Mouse (Mus musculus) ES-E14 (cell line): ENCODE data around the gene Cda.

Experiments
- CHD2 ChIP-seq: IDR thresholded peaks from 2 replicates; pipeline ENCODE4 v1.6.1; 2014; ENCODE audit warnings: mild to moderate bottlenecking, low read depth, low read length, inconsistent platforms
- ZC3H11A ChIP-seq: IDR thresholded peaks from 2 replicates; pipeline ENCODE4 v1.6.1; 2012; ENCODE audit warnings: low read depth, mild to moderate bottlenecking, inconsistent platforms, low read length, borderline replicate concordance

- no peak for TF ChIP-seq ZC3H11A
- TF ChIP-seq CHD2 = no peak
Measured at GRCm38 (mm10) chr4:138368498-138369260, 887 bp upstream of the Cda start.
